Mouse (Mus musculus) WW6 (cell line): ENCODE data around the gene Olfr1253.

Experiments
- DNase-seq: peaks from one replicate; pipeline ENCODE4 v3.0.0-alpha.2; 2013; ENCODE audit warnings: low read depth, low spot score

Olfr1253 gene

DNA sequence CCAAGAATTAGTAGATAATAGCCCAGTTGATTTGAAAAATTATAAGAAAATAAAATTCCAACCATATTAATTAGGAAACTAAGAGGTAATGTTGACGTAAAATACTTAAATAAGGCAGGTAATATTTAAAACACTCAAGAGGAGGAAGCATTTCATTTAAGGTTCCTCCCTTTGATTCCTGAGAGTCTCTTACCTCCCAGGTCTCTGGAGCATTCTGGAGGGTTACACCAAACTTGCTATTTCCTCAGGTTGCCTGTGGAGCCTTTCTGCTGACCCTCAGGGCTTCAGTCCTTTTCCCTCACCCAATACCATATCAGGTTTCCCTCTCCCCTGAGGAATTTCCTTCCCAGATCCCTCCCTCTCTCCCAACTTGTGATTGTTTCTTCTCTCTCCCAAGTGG lies at the start of gene Olfr1253:
TSS of gene Olfr1253 (minus strand) at position 101 of the 400 bp plus-strand sequence.
- no peak for DNase-seq

DNA sequence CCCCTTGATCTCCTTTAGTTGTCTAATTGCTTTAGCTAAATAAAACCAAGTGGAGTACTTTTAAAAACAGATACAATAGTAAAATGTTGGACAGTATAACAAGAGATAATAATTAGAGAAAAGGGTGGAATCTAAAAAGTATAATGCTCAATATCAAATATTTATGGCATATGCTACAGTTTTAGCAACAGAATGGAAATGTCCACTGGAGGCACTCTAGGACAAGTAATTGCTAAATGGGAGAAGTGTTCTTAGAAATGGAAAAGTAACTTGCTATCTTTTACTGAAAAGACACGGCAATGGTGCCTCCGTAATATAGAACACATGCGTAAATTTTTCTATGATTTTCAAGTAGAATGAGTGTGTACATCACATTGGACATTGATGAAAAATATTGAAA lies 42.7 kb upstream of the Olfr1253 start:
- DNase-seq, result no peak

DNA sequence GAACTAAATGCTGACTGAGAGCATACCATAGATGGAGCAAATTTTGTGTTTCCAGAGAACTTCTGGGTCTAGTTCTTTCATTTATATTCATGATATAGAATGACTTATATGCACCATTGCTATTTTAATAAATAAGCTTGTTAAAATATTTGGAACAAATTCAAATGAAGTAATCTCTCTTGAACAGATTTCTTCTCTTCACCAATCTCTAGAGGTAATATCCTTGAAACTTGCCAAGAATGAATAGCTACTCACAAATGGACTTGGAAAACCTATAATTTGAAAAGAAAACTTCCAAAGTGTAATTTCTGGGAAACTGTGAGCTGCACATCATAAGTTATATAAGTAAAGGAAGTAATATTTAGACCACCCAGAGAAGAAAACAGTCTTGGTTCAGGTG lies 36.6 kb upstream of the Olfr1253 start, which contains the start of gene Olfr1254:
TSS of gene Olfr1254 (minus strand) at position 101 of the 400 bp plus-strand sequence.
- no peak for DNase-seq

DNA sequence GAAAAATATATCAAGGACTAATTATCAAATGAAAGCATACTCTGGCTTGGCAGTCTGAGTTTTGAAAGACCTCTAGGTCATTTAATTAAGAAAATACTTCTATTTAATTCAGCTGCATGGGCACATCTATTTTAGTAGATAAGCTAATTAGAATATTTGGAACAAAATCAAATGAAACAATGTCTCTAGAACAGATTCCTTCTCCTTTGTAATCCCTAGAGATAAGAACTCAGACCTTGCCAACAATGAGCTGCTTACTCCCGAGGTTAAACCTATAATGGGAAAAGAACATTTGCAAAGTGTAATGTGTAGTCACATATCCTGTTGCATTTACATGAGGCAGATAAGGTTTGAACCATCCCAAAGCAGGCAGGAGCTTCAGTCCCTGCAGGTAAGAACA lies 32.0 kb downstream of the Olfr1253 start, which contains the start of gene Olfr1252:
TSS of gene Olfr1252 (minus strand) at position 101 of the 400 bp plus-strand sequence.
- no peak for DNase-seq
